Mouse (Mus musculus): ENCODE measurements around the gene Pla2g2d.

The Pla2g2d gene

GRCm38 (mm10) chr4:138827147-138827546 lies 51.6 kb downstream of the Pla2g2d start:
- DNase-seq (ENCODE audit: low spot score) = no peak
